Mouse (Mus musculus): Measurements from ENCODE around the gene Ccn2. TPM values are rescaled to one million over a fixed set of nuclear protein-coding genes. Genes with fewer than 3 reads are reported as not detected.

Gene Ccn2
- total and polyA plus RNA-seq, 2 experiments from 2014 or later = 3.7 to 10.0 TPM

- H3K9me3 ChIP-seq (ENCODE audit: low read length) = no peaks in the 10 kb centered on the region
- no peak overlapping the region for H3K9ac ChIP-seq (replicated peaks; ENCODE audit: low read length, poor library complexity, severe bottlenecking)
- ATAC-seq (ENCODE audit: low FRiP score) (no peak), DNase-seq (ENCODE audit: low spot score) (no peak)
- no peaks in the 10 kb centered on the region for H3K27me3 ChIP-seq (ENCODE audit: insufficient read depth, low read length)
- no peak for TF ChIP-seq CTCF (IDR thresholded peaks at IDR 0.05)
- no peaks in the 10 kb centered on the region for H3K36me3 ChIP-seq (ENCODE audit: insufficient read depth, low read length)
- H3K4me2 ChIP-seq (ENCODE audit: low read depth, low read length, poor library complexity, severe bottlenecking) = no peak overlapping the region
- no peak overlapping the region for H3K4me3 ChIP-seq (ENCODE audit: low read depth, low read length)
- H3K4me1 ChIP-seq (ENCODE audit: insufficient read depth, low read length) = no peaks in the 10 kb centered on the region
- WGBS = 82% methylated on average over 6 of the region's 6 CpGs
- H3K27ac ChIP-seq (ENCODE audit: low read depth, low read length) = no peak overlapping the region
Measured at GRCm38 (mm10) chr10:24640186-24640875, 45.1 kb downstream of the Ccn2 start.

- Histone ChIP-seq H3K9me3 (ENCODE audit: low read length) (no peaks in the 10 kb centered on the region), H3K4me3 (ENCODE audit: low read depth, low read length) (no peak overlapping the region), H3K4me1 (ENCODE audit: insufficient read depth, low read length) (no peaks in the 10 kb centered on the region), H3K27ac (ENCODE audit: low read depth, low read length) (no peak overlapping the region), H3K4me2 (ENCODE audit: low read depth, low read length, poor library complexity, severe bottlenecking) (no peak overlapping the region), H3K36me3 (ENCODE audit: insufficient read depth, low read length) (no peaks in the 10 kb centered on the region), H3K27me3 (ENCODE audit: insufficient read depth, low read length) (no peaks in the 10 kb centered on the region), H3K9ac (replicated peaks; ENCODE audit: low read length, poor library complexity, severe bottlenecking) (no peak overlapping the region)
- DNase-seq (ENCODE audit: low spot score) (no peak), ATAC-seq (ENCODE audit: low FRiP score) (no peak)
- WGBS = 78% methylated on average over 14 of the region's 14 CpGs
- no peak for TF ChIP-seq CTCF (IDR thresholded peaks at IDR 0.05)
Measured at GRCm38 (mm10) chr10:24641416-24642140, 46.3 kb downstream of the Ccn2 start.

- DNase-seq (ENCODE audit: low spot score) = no peak
- Histone ChIP-seq H3K4me1 (ENCODE audit: insufficient read depth, low read length) (no peaks in the 10 kb centered on the region), H3K36me3 (ENCODE audit: insufficient read depth, low read length) (no peaks in the 10 kb centered on the region), H3K9me3 (ENCODE audit: low read length) (no peaks in the 10 kb centered on the region), H3K27me3 (ENCODE audit: insufficient read depth, low read length) (no peaks in the 10 kb centered on the region), H3K4me3 (ENCODE audit: low read depth, low read length) (no peak overlapping the region), H3K27ac (ENCODE audit: low read depth, low read length) (no peak overlapping the region), H3K4me2 (ENCODE audit: low read depth, low read length, poor library complexity, severe bottlenecking) (no peak overlapping the region), H3K9ac (replicated peaks; ENCODE audit: low read length, poor library complexity, severe bottlenecking) (no peak overlapping the region)
- ATAC-seq (ENCODE audit: low FRiP score) = no peak
- TF ChIP-seq CTCF (IDR thresholded peaks at IDR 0.05) = no peak
- WGBS = 86% methylated on average over 11 of the region's 11 CpGs
Measured at GRCm38 (mm10) chr10:24642796-24643580, 47.7 kb downstream of the Ccn2 start.

- Histone ChIP-seq H3K36me3 (ENCODE audit: insufficient read depth, low read length) (no peaks in the 10 kb centered on the region), H3K4me2 (ENCODE audit: low read depth, low read length, poor library complexity, severe bottlenecking) (no peak overlapping the region), H3K27me3 (ENCODE audit: insufficient read depth, low read length) (no peaks in the 10 kb centered on the region), H3K4me1 (ENCODE audit: insufficient read depth, low read length) (no peaks in the 10 kb centered on the region), H3K9ac (replicated peaks; ENCODE audit: low read length, poor library complexity, severe bottlenecking) (no peak overlapping the region), H3K9me3 (ENCODE audit: low read length) (no peaks in the 10 kb centered on the region), H3K4me3 (ENCODE audit: low read depth, low read length) (no peak overlapping the region), H3K27ac (ENCODE audit: low read depth, low read length) (no peak overlapping the region)
- WGBS = 94% methylated on average over 8 of the region's 8 CpGs
- no peak for DNase-seq (ENCODE audit: low spot score)
- TF ChIP-seq CTCF (IDR thresholded peaks at IDR 0.05) = no peak
- ATAC-seq (ENCODE audit: low FRiP score) = no peak
Measured at GRCm38 (mm10) chr10:24645169-24645568, 49.9 kb downstream of the Ccn2 start.

Other genes with a start within 250 kb of the Ccn2 start
- gene Enpp1, start 116.7 kb downstream of the Ccn2 start, total RNA-seq (2014; rRNA removed) = 3.5 and 6.3 TPM in 2 replicates
- gene Enpp1, start 116.7 kb downstream of the Ccn2 start, polyA plus RNA-seq (2015; fragmentation: Nextera tagmentation; extraction: Ambion mirVana) = 3.0 and 3.5 TPM in 2 replicates
- 1.6 and 2.6 TPM in 2 replicates for gene Enpp3, start 247.4 kb downstream of the Ccn2 start, total RNA-seq (2014; rRNA removed)
- gene Enpp3, start 247.4 kb downstream of the Ccn2 start, polyA plus RNA-seq (2015; fragmentation: Nextera tagmentation; extraction: Ambion mirVana) = 1.2 and 1.7 TPM in 2 replicates